Mouse (Mus musculus) forebrain, embryonic 14.5 days (tissue): Measurements from ENCODE around the gene Xpnpep1. TPM values are rescaled to one million over a fixed set of nuclear protein-coding genes. Genes with fewer than 3 reads are reported as not detected.

ENCODE experiments used
- ATAC-seq: fragments of 200-750 bp; cut with Nextera tagmentation; 2 replicates; pipeline ENCODE4 v1.8.0; 2017; ENCODE audit warnings: mild to moderate bottlenecking, moderate library complexity
- DNase-seq: peaks from one replicate; pipeline ENCODE4 v3.0.0-alpha.2; 2015; ENCODE audit warnings: low spot score
- H3K27ac ChIP-seq: fragments of 300-500 bp; sonication (generic); 2 replicates; pipeline ENCODE4 v1.5.1; 2014; ENCODE audit warnings: low read depth, mild to moderate bottlenecking, control low read depth, low read length, moderate library complexity
- H3K27me3 ChIP-seq: fragments of 300-500 bp; sonication (generic); replicated peaks from 2 replicates; pipeline ENCODE4 v1.6.1; 2014; ENCODE audit warnings: low read length, control low read depth, mixed read lengths; ENCODE audit not compliant: control insufficient read depth, insufficient read depth
- H3K36me3 ChIP-seq: fragments of 300-500 bp; sonication (generic); 2 replicates; pipeline ENCODE4 v1.6.1; 2014; ENCODE audit warnings: low read length, control low read depth; ENCODE audit not compliant: control insufficient read depth, insufficient read depth
- H3K4me1 ChIP-seq: fragments of 300-500 bp; sonication (generic); 2 replicates; pipeline ENCODE4 v1.6.1; 2014; ENCODE audit warnings: antibody characterized with exemption, low read length, control low read depth; ENCODE audit not compliant: control insufficient read depth, insufficient read depth
- H3K4me2 ChIP-seq: fragments of 300-500 bp; sonication (generic); 2 replicates; pipeline ENCODE4 v1.6.1; 2014; ENCODE audit warnings: mild to moderate bottlenecking, control low read depth, low read length
- H3K4me3 ChIP-seq: fragments of 300-500 bp; sonication (generic); 2 replicates; pipeline ENCODE4 v1.5.1; 2014; ENCODE audit warnings: low read depth, low read length, control low read depth
- H3K9ac ChIP-seq: fragments of 300-500 bp; sonication (generic); 2 replicates; pipeline ENCODE4 v1.6.1; 2014; ENCODE audit warnings: mild to moderate bottlenecking, low read length, control low read depth, moderate library complexity
- H3K9me3 ChIP-seq: fragments of 300-500 bp; sonication (generic); replicated peaks from 2 replicates; pipeline ENCODE4 v1.6.1; 2016; ENCODE audit warnings: low read length, control low read depth, mixed read lengths; ENCODE audit not compliant: control insufficient read depth
- WGBS: fragments of 180-500 bp; shearing (Covaris S2); extraction: QIAGEN DNeasy Blood & Tissue Kit; methylation state at CpG from one replicate; pipeline ENCODE4 v1.1.7; 2014; 5-methylcytosine and 5-hydroxymethylcytosine counted together
- polyA plus RNA-seq: library from polyadenylated mRNA; unstranded; fragments of >200 nt; fragmentation: Nextera tagmentation; extraction: Ambion mirVana; gene quantifications from 2 replicates; pipeline ENCODE4 v1.2.1, GENCODE M21; 2014

Xpnpep1 gene
- 155 and 158 TPM in 2 replicates for polyA plus RNA-seq

GRCm38 (mm10) chr19:53040164-53041132, at the start of gene Xpnpep1:
TSS of gene Xpnpep1 (minus strand) at chr19:53040214.
- Histone ChIP-seq H3K27ac (no peak within 1 kb of the TSS), H3K9ac (no peak within 1 kb of the TSS), H3K4me3 (peak within 1 kb of the TSS; percentile 83), H3K27me3 (no peaks in the 10 kb centered on the region), H3K4me2 (peak within 1 kb of the TSS; percentile 72), H3K36me3 (no peaks in the 10 kb centered on the region), H3K9me3 (no peaks in the 10 kb centered on the region), H3K4me1 (peaks cover 4% of the 10 kb centered on the region; the same call in 1 of the 2 replicates)
- DNase-seq (no peak), ATAC-seq (no peak)
- WGBS, result 90% methylated on average over 23 of the region's 23 CpGs

GRCm38 (mm10) chr19:53087268-53088143, 47.5 kb upstream of the Xpnpep1 start:
- peak; percentile 50 for DNase-seq
- WGBS, result 35% methylated on average over 25 of the region's 25 CpGs

GRCm38 (mm10) chr19:53086861-53087260, 46.8 kb upstream of the Xpnpep1 start:
- 74% methylated on average over 12 of the region's 12 CpGs for WGBS
- Histone ChIP-seq H3K27ac (no peak overlapping the region), H3K4me2 (peak overlapping the region; percentile 27; the same call in 1 of the 2 replicates), H3K4me3 (no peak overlapping the region), H3K9me3 (no peaks in the 10 kb centered on the region), H3K4me1 (peaks cover 10% of the 10 kb centered on the region; the same call in 1 of the 2 replicates), H3K9ac (no peak overlapping the region), H3K36me3 (no peaks in the 10 kb centered on the region), H3K27me3 (no peaks in the 10 kb centered on the region)
- no peak for ATAC-seq
- DNase-seq, result no peak

More at GRCm38 (mm10) chr19:53087268-53088143, 47.5 kb upstream of the Xpnpep1 start:
- peak overlapping the region; percentile 36; the same call in 1 of the 2 replicates for H3K9ac ChIP-seq
- no peaks in the 10 kb centered on the region for H3K36me3 ChIP-seq
- no peaks in the 10 kb centered on the region for H3K27me3 ChIP-seq
- no peak overlapping the region for H3K4me3 ChIP-seq
- H3K9me3 ChIP-seq, result no peaks in the 10 kb centered on the region
- no peak overlapping the region; the same call in 1 of the 2 replicates for H3K27ac ChIP-seq
- peak; percentile 73 for ATAC-seq
- H3K4me2 ChIP-seq, result peak overlapping the region; percentile 27; the same call in 1 of the 2 replicates
- peaks cover 10% of the 10 kb centered on the region; the same call in 1 of the 2 replicates for H3K4me1 ChIP-seq

- no peak for DNase-seq
Measured at GRCm38 (mm10) chr19:53084735-53085134, 44.7 kb upstream of the Xpnpep1 start.

GRCm38 (mm10) chr19:53082862-53083261, 42.8 kb upstream of the Xpnpep1 start:
- H3K4me2 ChIP-seq, result no peak overlapping the region
- no peak for ATAC-seq
- WGBS, result 93% methylated on average over 8 of the region's 8 CpGs

More at GRCm38 (mm10) chr19:53084735-53085134, 44.7 kb upstream of the Xpnpep1 start:
- WGBS, result 72% methylated on average over 5 of the region's 5 CpGs
- Histone ChIP-seq H3K4me2 (no peak overlapping the region), H3K9me3 (no peaks in the 10 kb centered on the region), H3K4me3 (no peak overlapping the region), H3K27ac (no peak overlapping the region), H3K9ac (no peak overlapping the region), H3K4me1 (peaks cover 10% of the 10 kb centered on the region; the same call in 1 of the 2 replicates), H3K27me3 (no peaks in the 10 kb centered on the region), H3K36me3 (no peaks in the 10 kb centered on the region)
- ATAC-seq, result no peak

GRCm38 (mm10) chr19:53081339-53081738, 41.3 kb upstream of the Xpnpep1 start:
- Histone ChIP-seq H3K4me1 (no peaks in the 10 kb centered on the region), H3K36me3 (no peaks in the 10 kb centered on the region), H3K4me3 (no peak overlapping the region), H3K4me2 (no peak overlapping the region), H3K27ac (no peak overlapping the region), H3K9ac (no peak overlapping the region), H3K27me3 (no peaks in the 10 kb centered on the region), H3K9me3 (no peaks in the 10 kb centered on the region)
- 81% methylated on average over 3 of the region's 3 CpGs for WGBS
- ATAC-seq (no peak), DNase-seq (no peak)

More at GRCm38 (mm10) chr19:53082862-53083261, 42.8 kb upstream of the Xpnpep1 start:
- Histone ChIP-seq H3K4me3 (no peak overlapping the region), H3K27ac (no peak overlapping the region), H3K9ac (no peak overlapping the region), H3K36me3 (no peaks in the 10 kb centered on the region), H3K4me1 (peaks cover 8% of the 10 kb centered on the region; the same call in 1 of the 2 replicates), H3K9me3 (no peaks in the 10 kb centered on the region), H3K27me3 (no peaks in the 10 kb centered on the region)
- no peak for DNase-seq

- H3K9me3 ChIP-seq, result no peaks in the 10 kb centered on the region
- WGBS, result 39% methylated on average over 6 of the region's 6 CpGs
- DNase-seq (no peak), ATAC-seq (no peak)
- no peak overlapping the region for H3K4me2 ChIP-seq
- no peak overlapping the region for H3K4me3 ChIP-seq
- no peaks in the 10 kb centered on the region for H3K36me3 ChIP-seq
- H3K27me3 ChIP-seq, result no peaks in the 10 kb centered on the region
- H3K27ac ChIP-seq, result no peak overlapping the region
- H3K4me1 ChIP-seq, result no peaks in the 10 kb centered on the region
- no peak overlapping the region for H3K9ac ChIP-seq
Measured at GRCm38 (mm10) chr19:53080921-53081320, 40.9 kb upstream of the Xpnpep1 start.

GRCm38 (mm10) chr19:53080487-53080886, 40.5 kb upstream of the Xpnpep1 start:
- no peaks in the 10 kb centered on the region for H3K27me3 ChIP-seq
- DNase-seq, result no peak
- no peak overlapping the region for H3K27ac ChIP-seq
- H3K4me1 ChIP-seq, result no peaks in the 10 kb centered on the region
- ATAC-seq, result no peak
- H3K4me3 ChIP-seq, result no peak overlapping the region
- no peaks in the 10 kb centered on the region for H3K36me3 ChIP-seq
- 85% methylated on average over 3 of the region's 3 CpGs for WGBS
- no peaks in the 10 kb centered on the region for H3K9me3 ChIP-seq
- H3K4me2 ChIP-seq, result no peak overlapping the region
- no peak overlapping the region for H3K9ac ChIP-seq
